Mouse (Mus musculus) olfactory bulb, adult 2 months (tissue): ENCODE results near the gene AA467197.

Source experiments
- CTCF ChIP-seq: fragments of 200-500 bp; IDR thresholded peaks from 2 replicates; pipeline ENCODE4 v1.5.1; 2012; ENCODE audit warnings: low read depth, mild to moderate bottlenecking, low read length, moderate library complexity; ENCODE audit not compliant: insufficient read depth
- POLR2A ChIP-seq: fragments of 200-500 bp; IDR thresholded peaks from 2 replicates; pipeline ENCODE4 v1.6.1; 2012; ENCODE audit warnings: mild to moderate bottlenecking, low read depth, low read length, moderate library complexity; ENCODE audit not compliant: insufficient read depth

- TF ChIP-seq POLR2A (no peak), CTCF (no peak)
Measured at GRCm38 (mm10) chr2:122665253-122665972, 28.6 kb downstream of the AA467197 start.
